In genomic region chr16:31533196-31533777, GRCm38 (mm10) we compare ENCODE assay signal across 13 mouse cellular contexts.
DNase-seq lines count a peak whose midpoint lies in the region; ATAC-seq and TF ChIP-seq lines count a peak whose summit lies in the region.
"Had no signal": no experiment of that assay in that cellular context is flagged by ENCODE, and none has a peak within 500 bp of the region (broad histone marks: within the 10 kb centered on the region; RNA-seq: fewer than 3 reads in every experiment).

No protein-coding gene starts in this region.

- peak; percentile 21 for DNase-seq in cerebellum, adult 9-11 months
- DNase-seq in cerebellum, postnatal 25 days, result no peak
- DNase-seq in lung, embryonic 14.5 days, result peak; percentile 59
- DNase-seq in lung, adult 2 months, result no peak
- no peak for DNase-seq in limb, embryonic 10.5 days (ENCODE audit: low spot score)
- DNase-seq in adrenal gland, postnatal 10 days, result no peak
- no peak for DNase-seq in spleen, adult 18-20 months
- DNase-seq: adrenal gland, adult 8-10 months; kidney, postnatal 10 days; thymus, postnatal 25 days had no signal

- H3K27me3 ChIP-seq in lung, embryonic 14.5 days (ENCODE audit: insufficient read depth, low read length), result no peaks in the 10 kb centered on the region
- no peaks in the 10 kb centered on the region for H3K27me3 ChIP-seq in limb, embryonic 10.5 days (ENCODE audit: low read depth, poor library complexity, severe bottlenecking)
- H3K27me3 ChIP-seq: midbrain, embryonic 13.5 days had no signal

- H3K27ac ChIP-seq in lung, embryonic 14.5 days (ENCODE audit: low read depth), result no peak overlapping the region
- peak overlapping the region; percentile 87 for H3K27ac ChIP-seq in limb, embryonic 10.5 days
- H3K27ac ChIP-seq: midbrain, embryonic 13.5 days had no signal

- no peak overlapping the region for H3K4me2 ChIP-seq in lung, embryonic 14.5 days
- H3K4me2 ChIP-seq: midbrain, embryonic 13.5 days had no signal

- peak; percentile 58; the same call in 1 of the 2 replicates for ATAC-seq in lung, embryonic 14.5 days (ENCODE audit: insufficient read depth)
- ATAC-seq in megakaryocyte progenitor cell, adult 5-6 weeks (replicated peaks; ENCODE audit: poor library complexity), result peak; percentile 80
- ATAC-seq: midbrain, embryonic 13.5 days had no signal

- no peak; the same call in 1 of the 2 replicates for TF ChIP-seq CTCF in lung, embryonic 14.5 days (IDR thresholded peaks at IDR 0.05; ENCODE audit: low read depth)
- TF ChIP-seq CTCF in lung, adult 2 months (IDR thresholded peaks at IDR 0.05; ENCODE audit: insufficient read depth, low read length), result no peak

- H3K4me3 ChIP-seq in lung, embryonic 14.5 days (ENCODE audit: low read depth, low read length), result no peak overlapping the region
- no peak overlapping the region for H3K4me3 ChIP-seq in lung, adult 2 months (replicated peaks; ENCODE audit: extremely low read depth, low read depth, low read length)
- H3K4me3 ChIP-seq in limb, embryonic 10.5 days, result no peak overlapping the region
- H3K4me3 ChIP-seq: erythroblast, embryonic 14.5 days; midbrain, embryonic 13.5 days had no signal

- WGBS in lung, embryonic 14.5 days, result 33% methylated on average over 6 of the region's 6 CpGs
- 54% methylated on average over 6 of the region's 6 CpGs for WGBS in lung, adult 2 months
- WGBS in limb, embryonic 10.5 days, result 68% methylated on average over 6 of the region's 6 CpGs

- no peaks in the 10 kb centered on the region for H3K9me3 ChIP-seq in lung, embryonic 14.5 days (ENCODE audit: low read depth, low read length)
- no peaks in the 10 kb centered on the region for H3K9me3 ChIP-seq in limb, embryonic 10.5 days (replicated peaks)
- H3K9me3 ChIP-seq: midbrain, embryonic 13.5 days had no signal

- H3K9ac ChIP-seq in lung, embryonic 14.5 days, result no peak overlapping the region
- H3K9ac ChIP-seq: midbrain, embryonic 13.5 days had no signal

- no peak for TF ChIP-seq POLR2A in lung, adult 2 months (IDR thresholded peaks at IDR 0.05; ENCODE audit: borderline replicate concordance, extremely low read depth, low read depth, low read length)

- H3K36me3 ChIP-seq in lung, embryonic 14.5 days (ENCODE audit: insufficient read depth), result no peaks in the 10 kb centered on the region
- no peaks in the 10 kb centered on the region for H3K36me3 ChIP-seq in limb, embryonic 10.5 days
- H3K36me3 ChIP-seq: midbrain, embryonic 13.5 days had no signal

- H3K4me1 ChIP-seq in lung, embryonic 14.5 days (ENCODE audit: insufficient read depth), result no peaks in the 10 kb centered on the region
- H3K4me1 ChIP-seq in lung, adult 2 months (ENCODE audit: control insufficient read depth, insufficient read depth, low read length), result no peaks in the 10 kb centered on the region
- H3K4me1 ChIP-seq in limb, embryonic 10.5 days, result peaks cover 66% of the 10 kb centered on the region

Comparison
In these comparisons a context has a peak if more than half of its experiments do, and no peak if none do; other contexts are left out.
1. DNase-seq: peak in cerebellum, adult 9-11 months (single experiment) and lung, embryonic 14.5 days (single experiment); none in cerebellum, postnatal 25 days (0 of 2), lung, adult 2 months (single experiment), limb, embryonic 10.5 days (single experiment), adrenal gland, postnatal 10 days (single experiment) and spleen, adult 18-20 months (0 of 2).